Mouse (Mus musculus): ENCODE measurements around the gene Cdrt4.

Gene Cdrt4

GRCm38 (mm10) chr11:63040002-63040661 lies 89.1 kb downstream of the Cdrt4 start:
- no peak for DNase-seq (ENCODE audit: low spot score)

All from ovary, adult 18-20 months (tissue).